Mouse (Mus musculus) erythroid progenitor cell, adult 5-6 weeks (primary cell): Measurements from ENCODE around the gene Acads. TPM values are rescaled to one million over a fixed set of nuclear protein-coding genes. Genes with fewer than 3 reads are reported as not detected.
"Not testable (repeated sequence)": the region's sequence is repeated elsewhere in the genome, so short reads cannot be mapped to it uniquely, and the experiment has no call there.

Experiments used
- ATAC-seq: replicated peaks from 2 replicates; pipeline ENCODE4 v1.8.0; 2016; ENCODE audit warnings: moderate number of reproducible peaks, mild to moderate bottlenecking, moderate TSS enrichment, inconsistent platforms; ENCODE audit not compliant: poor library complexity, low FRiP score, severe bottlenecking
- total RNA-seq, 2 experiments: library from RNA; stranded (forward) in 1 of 2; stranded (reverse) in 1 of 2; fragments of 150-400 nt in 1 of 2; fragments of 186-747, 209-891 nt in 1 of 2; gene quantifications; 2 replicates each; pipeline versions ENCODE4 v1.2.3 to v1.2.4; 2015 to 2017; ENCODE audit warnings: low replicate concordance in 2 of 2

The Acads gene
- total RNA-seq, 2 experiments from 2014 or later = 4.2 to 8.0 TPM

DNA sequence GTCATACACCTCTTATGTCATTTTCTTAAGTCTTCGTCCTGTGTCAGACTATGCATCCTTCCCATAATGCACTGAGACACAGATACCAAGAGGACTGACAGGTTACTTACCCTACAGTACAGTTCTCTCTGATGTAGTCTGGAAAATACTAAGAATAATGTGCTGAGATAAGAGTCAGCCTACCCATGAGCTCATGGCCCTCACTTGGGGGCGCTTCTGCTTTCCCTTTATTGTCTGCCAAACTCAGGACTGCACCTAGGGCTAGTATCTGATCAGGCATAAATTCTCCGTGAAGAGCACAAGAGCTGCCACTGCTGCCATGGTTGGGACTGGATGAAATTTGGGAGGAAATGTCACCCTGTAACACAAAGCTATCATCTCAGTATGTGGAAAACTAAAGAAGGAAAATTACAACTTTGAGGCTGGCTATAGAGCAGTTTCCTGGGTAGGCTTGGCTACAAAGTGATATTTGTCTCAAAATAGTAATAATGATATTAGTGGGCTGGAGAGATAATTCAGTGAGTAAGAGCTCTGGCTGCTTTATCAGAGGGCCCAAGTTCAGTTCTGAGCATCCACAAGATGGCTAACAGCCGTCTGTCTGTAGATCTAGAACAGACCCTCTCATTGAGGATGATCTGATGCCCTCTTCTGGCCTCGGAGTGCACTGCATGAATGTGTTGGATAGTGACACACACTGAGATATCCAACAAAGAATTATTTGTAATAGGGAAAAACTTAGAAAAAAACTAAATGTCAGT, 42.8 kb downstream of the Acads start:
- peak; percentile 60 for ATAC-seq

DNA sequence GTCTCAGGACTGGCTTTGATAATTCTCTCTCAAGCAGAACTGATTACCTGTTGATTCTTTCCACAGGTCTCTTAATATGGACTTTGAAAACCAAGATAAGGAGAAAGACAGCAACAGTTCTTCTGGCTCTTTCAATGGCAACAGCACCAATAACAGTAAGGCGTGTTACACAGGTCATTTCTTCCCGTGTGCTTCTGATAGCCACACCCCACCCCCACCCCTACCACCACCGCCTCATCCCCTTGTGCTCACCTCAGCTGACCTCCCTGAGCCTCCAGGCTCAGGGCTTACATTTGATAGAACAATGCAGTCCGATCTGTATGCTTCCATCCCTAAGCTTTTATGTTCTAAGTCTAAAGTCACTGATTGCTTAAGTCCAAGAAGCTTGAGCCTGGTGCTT, 44.4 kb downstream of the Acads start:
- no peak for ATAC-seq

DNA sequence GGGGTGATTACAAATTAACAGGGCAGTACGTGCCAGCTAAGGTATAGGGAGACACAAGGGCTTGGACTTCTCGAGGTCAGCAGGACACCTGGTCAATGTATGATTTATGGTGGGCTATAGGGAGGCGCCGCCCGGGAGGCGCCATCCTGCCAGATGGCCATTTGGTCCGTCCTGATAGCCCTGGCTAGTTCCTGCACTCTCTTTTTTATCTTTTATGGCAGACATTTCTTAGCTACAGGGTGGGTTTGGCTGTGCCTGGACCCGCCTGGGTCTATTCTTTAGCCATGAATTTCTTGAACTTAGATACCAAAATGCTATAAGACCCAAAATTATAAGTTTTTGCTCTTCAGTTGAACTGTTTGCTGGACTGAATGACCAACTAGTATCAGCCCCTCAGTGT, 45.8 kb downstream of the Acads start:
- ATAC-seq = not testable (repeated sequence)

DNA sequence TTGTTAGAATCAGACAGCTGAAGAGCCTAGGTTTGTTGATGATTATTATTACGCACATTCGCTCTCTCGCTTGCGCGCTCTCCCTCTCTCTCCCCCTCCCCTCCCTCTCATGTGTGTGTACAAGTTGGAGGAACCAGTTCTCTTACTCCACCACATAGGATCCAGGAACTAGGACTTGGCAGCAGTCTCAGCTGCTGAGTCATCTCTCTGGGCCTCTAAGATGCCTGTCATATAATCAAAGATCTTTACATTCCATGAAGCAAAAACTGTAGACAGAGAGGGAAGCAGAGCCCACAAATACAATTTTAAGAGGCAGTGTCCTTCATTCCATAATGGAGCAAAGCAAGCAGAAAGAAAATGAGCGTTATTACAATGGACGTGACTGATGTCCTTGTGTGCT, 47.0 kb downstream of the Acads start:
- peak; percentile 64 for ATAC-seq

DNA sequence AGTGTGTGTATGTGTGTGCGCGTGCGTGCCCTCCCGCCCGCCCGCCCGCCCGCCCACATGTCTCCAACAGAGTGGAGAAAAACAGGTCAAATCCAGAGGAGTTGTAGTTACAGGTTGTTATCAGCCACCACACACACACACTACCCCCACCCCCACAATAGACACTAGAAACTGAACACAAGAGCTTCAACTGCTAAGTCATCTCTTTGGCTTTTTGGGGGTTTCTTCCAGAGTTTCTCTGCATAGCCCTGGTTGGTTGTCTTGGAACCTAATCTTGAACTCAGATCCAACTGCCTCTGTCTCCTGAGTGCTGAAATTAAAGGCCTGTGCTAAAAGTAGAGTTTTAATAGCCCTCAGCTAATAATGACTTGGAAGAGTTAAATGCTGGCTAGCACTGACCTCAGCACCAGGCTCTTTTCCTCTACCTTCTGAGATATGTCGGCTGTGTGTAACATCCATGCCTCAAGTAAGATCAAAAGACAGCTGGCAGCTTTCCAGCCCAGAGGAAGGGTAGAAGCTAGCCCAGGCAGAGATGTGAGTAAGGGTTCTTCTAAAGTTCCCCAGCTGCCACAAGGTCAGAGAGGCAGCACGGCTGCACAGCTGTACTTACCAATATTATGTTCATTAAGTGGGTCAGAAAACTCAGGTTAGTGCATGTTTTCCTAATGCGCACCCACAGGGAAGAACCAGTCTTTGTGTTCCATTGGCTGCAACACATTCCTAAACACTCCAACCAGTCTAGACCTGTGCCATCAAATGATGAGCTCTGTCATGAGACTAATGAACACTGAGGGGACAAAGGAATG, 47.8 kb downstream of the Acads start:
- ATAC-seq = peak; percentile 44

DNA sequence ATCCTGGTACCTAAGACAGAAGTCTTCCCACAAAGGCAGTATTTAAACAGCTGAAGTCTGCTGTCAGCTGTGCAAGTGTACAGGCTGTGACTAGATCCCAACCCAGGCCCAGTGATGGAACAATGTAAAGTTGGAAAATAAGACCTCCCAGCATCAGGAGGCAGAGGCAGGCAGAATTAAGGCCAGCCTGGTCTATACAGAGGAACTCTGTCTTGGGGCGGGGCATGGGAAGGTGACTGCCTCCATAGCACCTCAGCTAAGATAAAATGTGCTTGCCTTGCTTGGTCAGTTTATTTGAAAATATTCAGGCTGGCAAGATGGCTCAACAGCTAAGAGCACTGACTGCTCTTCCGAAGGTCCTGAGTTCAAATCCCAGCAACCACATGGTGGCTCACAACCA, 48.7 kb downstream of the Acads start:
- no peak for ATAC-seq

DNA sequence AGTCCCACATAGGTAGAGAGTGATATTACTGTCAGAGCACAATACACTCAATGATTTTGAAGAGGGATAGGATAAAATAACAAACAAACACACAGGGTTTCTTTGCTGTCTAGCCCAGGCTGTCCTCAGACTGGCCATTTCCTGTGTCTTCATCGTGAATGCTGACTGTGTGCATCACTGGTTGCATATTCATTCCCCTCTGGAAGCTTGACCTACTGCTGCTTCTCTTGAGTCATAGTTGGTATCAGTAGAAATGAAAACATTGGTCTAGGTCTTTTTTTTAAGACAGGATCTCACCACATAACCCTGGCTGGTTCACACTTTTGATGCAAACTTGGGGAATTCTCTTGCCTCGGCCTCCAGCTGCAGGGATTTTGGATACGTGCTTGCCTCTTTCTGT, 49.5 kb downstream of the Acads start:
- no peak for ATAC-seq

DNA sequence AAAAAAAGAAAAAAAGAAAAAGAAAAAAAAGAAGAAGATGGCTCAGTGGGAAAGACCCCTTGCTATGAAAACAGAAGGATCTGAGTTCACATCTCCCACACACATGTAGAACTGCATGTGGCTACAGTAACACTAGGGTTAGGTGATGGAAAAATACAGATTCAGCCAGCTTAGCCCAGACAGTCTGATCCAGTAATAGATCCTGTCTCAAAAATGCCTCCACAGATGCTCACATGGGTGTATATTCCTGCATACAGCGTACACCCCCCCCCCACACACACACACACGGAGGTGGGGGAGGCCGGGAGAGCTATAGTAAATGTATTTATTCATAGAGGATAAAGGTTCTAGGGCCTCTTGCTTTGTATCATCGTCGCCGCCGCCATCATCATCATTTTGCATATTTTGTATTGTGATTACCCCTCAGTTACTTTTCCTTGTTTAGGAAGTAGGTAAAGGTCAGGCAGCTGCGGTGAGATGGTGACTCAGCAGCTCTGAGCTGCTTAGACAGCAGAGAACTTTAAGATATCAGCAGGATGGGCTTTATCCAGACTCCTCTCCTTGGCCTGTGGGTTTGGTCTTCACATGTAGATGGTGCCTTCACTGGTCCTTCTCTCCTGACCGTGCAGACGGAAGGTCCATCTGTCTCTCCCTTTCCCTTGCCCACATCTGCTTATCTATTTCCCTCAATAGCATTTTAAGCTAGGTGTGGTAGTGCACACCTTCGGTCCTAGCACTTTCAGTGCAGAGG, 50.3 kb downstream of the Acads start:
- ATAC-seq = peak; percentile 65

DNA sequence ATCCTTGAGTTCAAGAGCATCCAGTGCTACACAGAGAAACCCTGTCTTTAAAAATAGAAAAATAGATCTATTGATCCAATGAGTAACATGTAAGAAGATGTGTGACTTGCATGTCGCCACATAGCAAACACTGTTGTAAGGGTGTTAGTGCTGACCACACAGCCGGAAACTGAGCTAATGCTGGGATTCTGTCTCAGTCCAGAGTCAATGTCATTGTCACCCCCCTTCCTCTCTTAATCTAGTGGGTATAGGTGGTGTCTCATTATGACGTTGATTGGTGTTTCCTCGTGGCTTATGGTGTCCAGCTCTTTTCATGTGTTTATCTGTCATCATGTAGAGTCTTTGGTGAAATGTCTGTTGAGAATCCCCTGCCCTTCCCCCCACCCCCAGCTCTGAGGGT, 52.9 kb downstream of the Acads start:
- no peak for ATAC-seq

DNA sequence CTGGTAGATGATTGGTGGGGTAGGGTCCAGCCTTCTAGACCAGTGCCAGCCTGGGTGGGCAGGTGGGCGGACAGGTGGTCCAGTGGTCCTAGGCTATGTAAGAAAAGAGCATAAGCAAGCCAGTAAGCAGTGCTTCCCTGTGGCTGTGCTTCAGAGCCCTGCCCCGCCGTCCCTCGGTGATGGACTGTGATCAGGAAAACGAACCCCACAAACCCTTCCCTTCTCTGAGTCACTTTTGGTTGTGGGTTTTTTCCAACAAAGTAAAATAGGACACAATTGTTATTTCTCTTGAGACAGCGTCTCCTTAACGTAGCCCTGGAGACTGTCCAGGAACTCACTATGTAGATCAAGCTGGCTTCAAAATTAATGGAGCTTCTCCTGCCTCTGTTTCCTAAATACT, 55.8 kb downstream of the Acads start:
- no peak for ATAC-seq

DNA sequence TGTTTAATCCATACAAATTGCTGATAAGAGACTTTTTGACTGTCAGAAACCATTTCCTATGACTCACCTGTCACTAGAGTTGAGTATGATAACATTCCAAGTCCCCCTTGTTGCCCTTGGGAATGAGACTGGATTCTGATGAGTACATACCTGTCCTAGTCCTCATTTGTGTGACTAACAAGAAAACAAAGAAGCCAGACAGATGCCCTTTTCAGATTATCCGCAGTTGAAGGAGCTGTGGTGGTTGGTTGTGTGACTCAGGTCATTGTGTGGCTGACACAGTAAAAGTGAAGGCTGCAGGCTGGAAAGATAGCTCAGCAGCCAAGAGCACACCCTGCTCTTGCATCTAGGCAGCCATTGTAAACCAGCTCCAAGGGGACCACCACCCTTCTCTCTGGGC, 56.6 kb downstream of the Acads start:
- ATAC-seq = no peak

DNA sequence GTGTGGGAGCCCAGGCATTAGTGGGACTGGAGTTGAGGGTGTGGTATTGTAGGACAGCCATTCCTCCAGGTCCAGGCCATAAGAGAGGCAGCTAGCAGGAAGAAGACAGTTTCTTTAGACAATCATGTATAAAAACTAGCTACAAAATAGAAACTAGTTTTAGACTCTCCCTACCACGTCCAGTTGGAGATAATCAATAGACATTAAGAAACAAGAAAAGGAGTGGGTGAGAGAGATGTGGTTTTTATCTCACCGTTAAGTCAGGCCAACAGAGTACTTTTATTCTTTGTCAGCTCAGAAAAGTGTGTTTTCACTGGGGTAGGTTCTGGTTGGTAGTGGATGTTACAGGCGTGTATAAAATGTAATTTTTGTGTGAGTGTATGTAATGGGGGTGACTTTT, 58.2 kb downstream of the Acads start:
- ATAC-seq = no peak

Other genes with a start within 250 kb of the Acads start
- gene Oasl2, start 222.4 kb downstream of the Acads start, total RNA-seq (2015; ENCODE audit: low replicate concordance) = 8.3 and 14.7 TPM in 2 replicates
- 3.0 and 4.5 TPM in 2 replicates for gene Oasl2, start 222.4 kb downstream of the Acads start, total RNA-seq (2017; ENCODE audit: low replicate concordance)
- gene Oasl1, start 196.1 kb downstream of the Acads start, total RNA-seq (2015; ENCODE audit: low replicate concordance) = 5.4 and 9.4 TPM in 2 replicates
- gene Oasl1, start 196.1 kb downstream of the Acads start, total RNA-seq (2017; ENCODE audit: low replicate concordance) = 7.2 and 20.0 TPM in 2 replicates
- gene 2210016L21Rik, start 177.2 kb downstream of the Acads start, total RNA-seq (2015; ENCODE audit: low replicate concordance) = 2.5 and 5.4 TPM in 2 replicates
- 1.4 and 4.3 TPM in 2 replicates for gene 2210016L21Rik, start 177.2 kb downstream of the Acads start, total RNA-seq (2017; ENCODE audit: low replicate concordance)
- gene Hnf1a, start 148.3 kb downstream of the Acads start, total RNA-seq (2015; ENCODE audit: low replicate concordance) = not detected in 2 replicates
- gene Hnf1a, start 148.3 kb downstream of the Acads start, total RNA-seq (2017; ENCODE audit: low replicate concordance) = not detected in 2 replicates
- gene Sppl3, start 108.2 kb downstream of the Acads start, total RNA-seq (2015; ENCODE audit: low replicate concordance) = 69.2 and 99.5 TPM in 2 replicates
- gene Sppl3, start 108.2 kb downstream of the Acads start, total RNA-seq (2017; ENCODE audit: low replicate concordance) = 73.7 and 92.4 TPM in 2 replicates
- gene Gm10401, start 21.1 kb downstream of the Acads start, total RNA-seq (2015; ENCODE audit: low replicate concordance) = not detected in 2 replicates
- 1.2 and 5.8 TPM in 2 replicates for gene Gm10401, start 21.1 kb downstream of the Acads start, total RNA-seq (2017; ENCODE audit: low replicate concordance)
- 5.4 and 5.9 TPM in 2 replicates for gene Unc119b, start 15.6 kb upstream of the Acads start, total RNA-seq (2015; ENCODE audit: low replicate concordance)
- 5.4 and 6.8 TPM in 2 replicates for gene Unc119b, start 15.6 kb upstream of the Acads start, total RNA-seq (2017; ENCODE audit: low replicate concordance)
- 32.3 and 36.8 TPM in 2 replicates for gene Mlec, start 38.8 kb upstream of the Acads start, total RNA-seq (2015; ENCODE audit: low replicate concordance)
- 23.2 and 25.9 TPM in 2 replicates for gene Mlec, start 38.8 kb upstream of the Acads start, total RNA-seq (2017; ENCODE audit: low replicate concordance)
- not detected in 2 replicates for gene Cabp1, start 75.0 kb upstream of the Acads start, total RNA-seq (2015; ENCODE audit: low replicate concordance)
- not detected in 2 replicates for gene Cabp1, start 75.0 kb upstream of the Acads start, total RNA-seq (2017; ENCODE audit: low replicate concordance)
- 45.8 and 70.0 TPM in 2 replicates for gene Pop5, start 116.5 kb upstream of the Acads start, total RNA-seq (2015; ENCODE audit: low replicate concordance)
- 29.8 and 33.7 TPM in 2 replicates for gene Pop5, start 116.5 kb upstream of the Acads start, total RNA-seq (2017; ENCODE audit: low replicate concordance)
- 170 and 198 TPM in 2 replicates for gene Rnf10, start 153.6 kb upstream of the Acads start, total RNA-seq (2015; ENCODE audit: low replicate concordance)
- 378 and 474 TPM in 2 replicates for gene Rnf10, start 153.6 kb upstream of the Acads start, total RNA-seq (2017; ENCODE audit: low replicate concordance)
- gene Coq5, start 160.3 kb upstream of the Acads start, total RNA-seq (2015; ENCODE audit: low replicate concordance) = 7.2 and 8.4 TPM in 2 replicates
- gene Coq5, start 160.3 kb upstream of the Acads start, total RNA-seq (2017; ENCODE audit: low replicate concordance) = 12.8 and 15.9 TPM in 2 replicates
- 310 and 338 TPM in 2 replicates for gene Dynll1, start 181.7 kb upstream of the Acads start, total RNA-seq (2015; ENCODE audit: low replicate concordance)
- 98.2 and 201 TPM in 2 replicates for gene Dynll1, start 181.7 kb upstream of the Acads start, total RNA-seq (2017; ENCODE audit: low replicate concordance)
- gene Srsf9, start 207.8 kb upstream of the Acads start, total RNA-seq (2015; ENCODE audit: low replicate concordance) = 26.8 and 36.4 TPM in 2 replicates
- 45.7 and 86.4 TPM in 2 replicates for gene Srsf9, start 207.8 kb upstream of the Acads start, total RNA-seq (2017; ENCODE audit: low replicate concordance)
- gene Gatc, start 221.8 kb upstream of the Acads start, total RNA-seq (2015; ENCODE audit: low replicate concordance) = 25.6 and 32.3 TPM in 2 replicates
- 6.4 and 10.9 TPM in 2 replicates for gene Gatc, start 221.8 kb upstream of the Acads start, total RNA-seq (2017; ENCODE audit: low replicate concordance)
- gene Triap1, start 221.9 kb upstream of the Acads start, total RNA-seq (2015; ENCODE audit: low replicate concordance) = 19.3 and 19.8 TPM in 2 replicates
- gene Triap1, start 221.9 kb upstream of the Acads start, total RNA-seq (2017; ENCODE audit: low replicate concordance) = 3.2 and 8.5 TPM in 2 replicates
- 265 and 340 TPM in 2 replicates for gene Cox6a1, start 229.6 kb upstream of the Acads start, total RNA-seq (2015; ENCODE audit: low replicate concordance)
- gene Cox6a1, start 229.6 kb upstream of the Acads start, total RNA-seq (2017; ENCODE audit: low replicate concordance) = 55.4 and 95.0 TPM in 2 replicates